Mouse (Mus musculus) limb, embryonic 15.5 days (tissue): Measurements from ENCODE around the gene Tmem63a. TPM values are rescaled to one million over a fixed set of nuclear protein-coding genes. Genes with fewer than 3 reads are reported as not detected.

Source experiments
- ATAC-seq: fragments of 200-750 bp; cut with Nextera tagmentation; 2 replicates; pipeline ENCODE4 v1.8.0; 2017; ENCODE audit warnings: low read depth, moderate TSS enrichment; ENCODE audit not compliant: insufficient number of reproducible peaks, low FRiP score, low TSS enrichment
- H3K27ac ChIP-seq: fragments of 300-500 bp; sonication (generic); 2 replicates; pipeline ENCODE4 v1.5.1; 2015; ENCODE audit warnings: moderate library complexity, mild to moderate bottlenecking, inconsistent platforms
- H3K27me3 ChIP-seq: fragments of 300-500 bp; sonication (generic); 2 replicates; pipeline ENCODE4 v1.6.1; 2015; ENCODE audit warnings: inconsistent platforms
- H3K36me3 ChIP-seq: fragments of 300-500 bp; sonication (generic); 2 replicates; pipeline ENCODE4 v1.6.1; 2015; ENCODE audit warnings: inconsistent platforms
- H3K4me1 ChIP-seq: fragments of 300-500 bp; sonication (generic); 2 replicates; pipeline ENCODE4 v1.6.1; 2015; ENCODE audit warnings: inconsistent platforms
- H3K4me2 ChIP-seq: fragments of 300-500 bp; sonication (generic); 2 replicates; pipeline ENCODE4 v1.6.1; 2015; ENCODE audit warnings: mild to moderate bottlenecking, inconsistent platforms
- H3K4me3 ChIP-seq: fragments of 300-500 bp; sonication (generic); 2 replicates; pipeline ENCODE4 v1.5.1; 2015; ENCODE audit warnings: mild to moderate bottlenecking, inconsistent platforms
- H3K9ac ChIP-seq: fragments of 300-500 bp; sonication (generic); 2 replicates; pipeline ENCODE4 v1.6.1; 2015; ENCODE audit warnings: inconsistent platforms
- H3K9me3 ChIP-seq: fragments of 300-500 bp; sonication (generic); 2 replicates; pipeline ENCODE4 v1.6.1; 2016; ENCODE audit warnings: inconsistent platforms
- WGBS: fragments of 180-500 bp; shearing (Covaris S2); methylation state at CpG from one replicate; pipeline ENCODE4 v1.1.7; 2015; 5-methylcytosine and 5-hydroxymethylcytosine counted together
- polyA plus RNA-seq: library from polyadenylated mRNA; unstranded; fragments of >200 nt; fragmentation: Nextera tagmentation; extraction: Ambion mirVana; gene quantifications from 2 replicates; pipeline ENCODE4 v1.2.1, GENCODE M21; 2015

The Tmem63a gene
- polyA plus RNA-seq, 1 experiment from 2014 or later, result 26.9 TPM

DNA sequence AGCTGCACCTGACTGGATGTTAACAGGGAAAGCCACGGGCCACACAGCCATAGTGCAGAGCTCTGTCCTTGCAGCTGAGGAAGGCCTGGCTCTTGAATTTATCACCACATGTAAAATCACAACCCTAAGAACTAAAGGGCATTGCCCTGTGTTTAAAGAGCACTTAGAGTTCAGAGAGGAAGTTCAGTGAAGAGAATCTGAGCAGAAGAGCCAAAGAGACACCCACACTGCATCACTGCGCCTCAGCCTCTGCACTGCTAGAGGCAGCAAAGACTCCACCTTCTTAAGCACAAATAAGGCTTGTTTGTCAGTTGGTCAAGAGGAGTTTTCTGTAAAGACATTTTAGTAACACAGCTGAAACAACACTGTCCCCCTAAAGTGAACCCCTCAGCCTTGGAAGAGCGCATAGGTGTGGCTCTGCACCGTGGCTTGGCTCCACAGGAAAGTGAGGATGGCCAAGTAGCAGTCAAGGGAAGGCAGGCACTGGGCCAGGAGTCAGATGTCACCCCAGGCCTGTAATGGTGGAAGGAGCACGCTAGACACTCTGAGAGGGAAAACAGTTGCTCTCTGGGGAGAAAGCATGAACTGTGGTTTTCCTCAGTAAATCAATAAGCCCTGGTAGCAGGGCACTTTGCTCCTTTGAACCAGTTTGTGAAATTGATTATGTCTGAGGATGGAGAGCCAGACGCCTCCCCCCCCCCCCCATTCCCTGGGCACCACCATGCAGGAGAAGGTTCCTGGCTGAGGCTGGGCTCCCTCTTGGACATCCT is 72.8 kb downstream of the Tmem63a start:
- ATAC-seq, result no peak
- no peaks in the 10 kb centered on the region for H3K9me3 ChIP-seq
- 0 out of 2 replicates have a peak overlapping the region, but pooled peaks have one; percentile 11 for H3K9ac ChIP-seq
- H3K4me2 ChIP-seq, result no peak overlapping the region
- WGBS, result 57% methylated on average over 6 of the region's 6 CpGs
- no peaks in the 10 kb centered on the region for H3K27me3 ChIP-seq
- peaks cover 38% of the 10 kb centered on the region for H3K4me1 ChIP-seq
- 0 out of 2 replicates have a peak overlapping the region, but pooled peaks have one; percentile 14 for H3K27ac ChIP-seq
- H3K4me3 ChIP-seq, result no peak overlapping the region
- no peaks in the 10 kb centered on the region for H3K36me3 ChIP-seq

DNA sequence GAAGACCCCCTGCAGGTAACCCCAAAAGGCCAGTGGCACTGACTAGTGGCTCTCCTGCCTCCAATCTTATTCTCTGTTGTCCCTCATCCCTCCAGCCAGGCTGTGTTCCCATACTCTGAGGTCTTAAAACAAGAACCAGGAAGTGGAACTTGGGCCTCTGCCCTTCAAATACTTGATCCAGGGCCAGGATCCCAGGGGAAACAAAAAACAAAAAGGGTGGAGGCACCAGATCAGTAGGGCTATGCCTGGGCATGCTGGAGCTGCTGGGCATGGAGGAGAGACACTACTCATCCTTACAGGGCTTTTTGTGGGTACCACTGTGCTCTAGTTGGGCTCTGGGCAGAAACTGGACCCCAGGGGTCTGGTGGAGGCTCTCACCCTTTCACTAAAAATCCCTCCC is 73.4 kb downstream of the Tmem63a start:
- Histone ChIP-seq H3K9me3 (no peaks in the 10 kb centered on the region), H3K9ac (no peak overlapping the region), H3K4me3 (no peak overlapping the region), H3K27ac (no peak overlapping the region), H3K27me3 (no peaks in the 10 kb centered on the region), H3K4me1 (peaks cover 34% of the 10 kb centered on the region), H3K36me3 (no peaks in the 10 kb centered on the region), H3K4me2 (0 out of 2 replicates have a peak overlapping the region, but pooled peaks have one; percentile 4)
- no peak for ATAC-seq

DNA sequence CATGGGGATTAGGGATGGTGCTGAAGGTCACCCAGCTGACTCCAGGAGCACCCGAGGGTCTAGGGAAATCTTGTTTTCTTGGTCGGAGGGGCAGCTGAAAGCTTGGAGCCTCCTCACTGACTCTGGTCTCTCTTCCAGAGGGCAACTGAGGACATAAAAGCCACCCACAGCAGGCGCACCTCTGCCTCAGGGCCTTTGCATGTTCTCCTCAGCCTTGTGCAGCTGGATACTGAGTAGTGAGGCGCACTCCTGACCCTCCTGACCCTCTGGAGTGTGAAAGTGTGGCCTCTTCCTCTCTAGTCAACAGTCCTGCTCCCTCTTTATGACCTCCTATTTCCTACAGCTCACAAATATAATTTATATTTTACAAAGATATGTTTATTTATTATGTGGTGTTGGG is 73.9 kb downstream of the Tmem63a start:
- H3K9me3 ChIP-seq, result no peaks in the 10 kb centered on the region
- WGBS, result 74% methylated on average over 4 of the region's 4 CpGs
- H3K36me3 ChIP-seq, result no peaks in the 10 kb centered on the region
- no peak for ATAC-seq
- H3K4me2 ChIP-seq, result no peak overlapping the region
- H3K9ac ChIP-seq, result no peak overlapping the region
- H3K4me3 ChIP-seq, result no peak overlapping the region
- H3K27me3 ChIP-seq, result no peaks in the 10 kb centered on the region
- 0 out of 2 replicates have a peak overlapping the region, but pooled peaks have one; percentile 28 for H3K27ac ChIP-seq
- H3K4me1 ChIP-seq, result peaks cover 33% of the 10 kb centered on the region

DNA sequence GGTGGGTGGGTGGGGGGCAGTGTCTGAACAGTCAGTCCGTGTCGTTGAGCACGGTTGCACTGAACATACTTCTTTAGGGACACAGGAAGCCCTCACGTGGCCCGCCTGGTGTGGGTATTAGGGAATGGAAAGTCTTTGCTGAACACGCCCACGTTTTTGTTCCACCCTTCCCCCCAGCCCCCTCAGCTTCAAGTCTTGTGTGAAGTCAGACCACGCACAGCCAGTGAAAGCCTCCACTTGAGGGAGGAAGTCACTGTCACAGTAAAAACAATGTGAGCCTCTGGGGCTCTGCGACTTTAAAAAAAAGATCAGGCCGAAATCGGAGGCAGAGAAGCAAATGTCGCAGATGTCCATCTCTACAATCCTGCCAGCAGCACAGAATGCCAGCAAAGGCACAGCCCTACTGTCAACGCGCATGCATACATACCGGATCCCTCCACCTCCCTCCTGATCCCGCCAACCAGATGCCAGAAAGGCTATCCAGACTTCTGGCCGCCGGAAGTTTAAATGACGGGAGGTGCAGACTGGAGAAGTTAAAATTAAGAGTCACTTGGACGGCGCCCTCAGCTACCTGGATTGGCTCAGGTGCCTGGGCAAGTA is 74.5 kb downstream of the Tmem63a start:
- Histone ChIP-seq H3K27ac (peak overlapping the region; percentile 77), H3K27me3 (no peaks in the 10 kb centered on the region), H3K4me1 (peaks cover 33% of the 10 kb centered on the region), H3K4me3 (peak overlapping the region; percentile 51), H3K36me3 (no peaks in the 10 kb centered on the region), H3K9me3 (no peaks in the 10 kb centered on the region), H3K4me2 (peak overlapping the region; percentile 90), H3K9ac (peak overlapping the region; percentile 33; the same call in 1 of the 2 replicates)
- 2% methylated on average over 21 of the region's 21 CpGs for WGBS
- peak; percentile 79; the same call in 1 of the 2 replicates for ATAC-seq

DNA sequence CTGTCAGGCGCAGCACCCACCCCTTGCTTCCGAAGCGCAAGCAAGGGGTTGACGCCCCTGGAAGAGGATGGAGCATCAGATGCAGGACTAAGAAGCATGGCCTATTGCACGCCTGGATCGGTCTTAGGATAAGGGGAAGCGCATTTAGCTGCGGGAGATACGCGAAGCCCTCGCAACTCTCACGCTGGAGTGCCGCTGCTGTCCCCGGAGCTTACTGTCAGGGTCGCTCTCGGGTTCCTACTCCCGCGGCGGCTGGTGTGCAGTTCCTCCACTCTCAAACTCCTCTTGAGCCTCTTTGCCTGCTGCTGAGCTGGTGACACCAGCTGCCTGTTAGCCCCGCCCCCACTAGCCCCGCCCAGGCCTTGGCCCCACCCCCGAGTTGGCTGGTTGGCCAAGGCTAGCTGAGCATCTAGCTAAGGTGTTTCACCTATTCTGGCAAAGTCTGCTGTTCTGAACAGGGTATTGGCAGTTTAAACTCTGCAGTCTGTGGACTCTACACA is 75.1 kb downstream of the Tmem63a start:
- ATAC-seq, result peak; percentile 45; the same call in 1 of the 2 replicates
- Histone ChIP-seq H3K9me3 (no peaks in the 10 kb centered on the region), H3K36me3 (no peaks in the 10 kb centered on the region), H3K9ac (peak overlapping the region; percentile 33; the same call in 1 of the 2 replicates), H3K4me1 (peaks cover 33% of the 10 kb centered on the region), H3K27ac (peak overlapping the region; percentile 77), H3K4me2 (peak overlapping the region; percentile 90), H3K27me3 (no peaks in the 10 kb centered on the region), H3K4me3 (peak overlapping the region; percentile 51)
- WGBS, result under 1% methylated on average over 22 of the region's 22 CpGs

DNA sequence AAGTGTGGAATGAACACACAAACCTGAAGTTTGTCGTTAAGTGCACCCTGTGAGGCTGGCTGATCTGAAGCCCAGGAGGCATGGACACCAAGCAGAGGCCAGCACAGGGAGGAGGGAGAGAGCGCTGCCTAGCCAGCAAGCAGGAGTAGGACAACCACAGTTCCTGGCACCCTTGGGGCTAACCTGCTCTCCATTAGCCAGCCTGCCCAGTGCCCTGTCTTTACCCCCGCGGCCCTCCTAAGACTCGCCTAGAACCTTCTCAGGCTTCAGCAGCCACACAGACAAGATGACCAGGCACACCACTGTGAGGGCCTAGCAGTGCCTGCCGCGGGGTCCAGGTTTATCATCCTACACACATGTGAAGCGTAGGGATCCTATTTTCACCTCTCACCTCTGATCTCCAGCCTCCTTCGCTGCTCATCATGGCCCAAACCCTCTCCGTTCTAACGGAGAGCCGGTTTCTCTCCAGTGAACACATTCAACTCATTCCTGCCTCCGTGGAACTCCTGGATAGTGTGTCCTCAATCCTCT is 75.8 kb downstream of the Tmem63a start:
- Histone ChIP-seq H3K36me3 (no peaks in the 10 kb centered on the region), H3K27me3 (no peaks in the 10 kb centered on the region), H3K27ac (peak overlapping the region; percentile 77; the same call in 1 of the 2 replicates), H3K4me2 (no peak overlapping the region), H3K9ac (no peak overlapping the region), H3K4me1 (peaks cover 33% of the 10 kb centered on the region), H3K9me3 (no peaks in the 10 kb centered on the region), H3K4me3 (no peak overlapping the region)
- WGBS, result 74% methylated on average over 13 of the region's 13 CpGs
- no peak for ATAC-seq

DNA sequence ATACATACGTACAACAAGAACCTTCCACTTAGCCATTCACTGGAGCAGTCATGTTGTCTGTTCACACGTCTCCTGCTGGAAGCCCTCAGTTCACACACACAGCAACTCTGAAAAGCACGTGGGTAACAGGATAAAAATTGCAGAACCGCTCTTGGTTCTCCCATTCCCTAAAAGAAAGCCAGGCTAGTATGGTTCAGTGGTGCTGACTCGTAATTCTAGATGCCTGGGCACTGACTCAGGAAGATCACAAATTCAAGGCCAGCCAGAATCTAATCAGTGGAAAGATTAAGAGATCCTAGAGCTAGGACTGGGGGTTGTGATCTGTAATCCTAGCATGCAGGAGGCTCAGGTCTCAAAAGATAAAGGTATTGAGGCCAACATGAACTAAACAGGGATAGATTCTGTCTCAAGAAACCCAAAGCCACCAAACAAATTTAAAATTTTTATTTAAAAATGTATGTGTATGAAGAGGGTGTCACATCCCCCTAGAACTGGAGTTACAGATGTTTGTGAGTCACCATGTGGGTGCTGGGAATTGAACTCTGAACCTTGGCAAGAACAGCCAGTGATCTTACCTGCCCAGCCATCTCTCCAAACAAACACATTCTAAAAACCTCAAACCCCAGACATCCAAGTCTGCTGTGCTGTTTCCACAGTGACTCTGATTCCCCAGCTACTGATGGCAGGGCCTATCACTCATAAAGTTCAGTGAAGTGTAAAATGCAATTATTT is 78.8 kb downstream of the Tmem63a start, which contains the start of gene Ephx1:
Gene Ephx1, minus strand, starts transcription at position 149 of the 732 bp plus-strand sequence.
- no peak within 1 kb of the TSS for H3K4me2 ChIP-seq
- H3K9me3 ChIP-seq, result no peaks in the 10 kb centered on the region
- no peak within 1 kb of the TSS for H3K9ac ChIP-seq
- H3K27me3 ChIP-seq, result no peaks in the 10 kb centered on the region
- no peak within 1 kb of the TSS for H3K4me3 ChIP-seq
- WGBS, result 52% methylated on average over 5 of the region's 5 CpGs
- no peak within 1 kb of the TSS for H3K27ac ChIP-seq
- H3K4me1 ChIP-seq, result peaks cover 19% of the 10 kb centered on the region
- no peak for ATAC-seq
- no peaks in the 10 kb centered on the region for H3K36me3 ChIP-seq

DNA sequence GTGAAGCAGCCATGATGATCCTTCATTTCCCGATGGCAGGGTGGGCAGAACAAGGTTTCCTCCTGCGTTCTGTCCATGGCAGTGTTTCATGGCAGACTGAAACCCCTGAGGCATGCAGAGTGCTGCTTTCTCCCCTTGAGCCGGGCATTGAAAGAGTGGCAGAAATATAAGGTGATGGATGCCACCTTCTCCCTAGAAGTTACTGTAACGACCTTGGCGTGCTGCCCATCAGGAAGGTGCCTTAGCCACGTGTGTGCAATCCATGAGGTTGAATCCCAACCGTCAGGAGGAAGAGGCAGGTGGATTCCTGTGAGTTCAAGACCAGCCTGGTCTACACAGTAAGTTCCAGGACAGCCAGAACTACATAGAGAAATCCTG is 79.3 kb downstream of the Tmem63a start:
- Histone ChIP-seq H3K9ac (no peak overlapping the region), H3K27ac (no peak overlapping the region), H3K27me3 (no peaks in the 10 kb centered on the region), H3K4me2 (no peak overlapping the region), H3K4me1 (peaks cover 16% of the 10 kb centered on the region), H3K4me3 (no peak overlapping the region), H3K9me3 (no peaks in the 10 kb centered on the region), H3K36me3 (no peaks in the 10 kb centered on the region)
- 64% methylated on average over 7 of the region's 7 CpGs for WGBS
- ATAC-seq, result no peak

DNA sequence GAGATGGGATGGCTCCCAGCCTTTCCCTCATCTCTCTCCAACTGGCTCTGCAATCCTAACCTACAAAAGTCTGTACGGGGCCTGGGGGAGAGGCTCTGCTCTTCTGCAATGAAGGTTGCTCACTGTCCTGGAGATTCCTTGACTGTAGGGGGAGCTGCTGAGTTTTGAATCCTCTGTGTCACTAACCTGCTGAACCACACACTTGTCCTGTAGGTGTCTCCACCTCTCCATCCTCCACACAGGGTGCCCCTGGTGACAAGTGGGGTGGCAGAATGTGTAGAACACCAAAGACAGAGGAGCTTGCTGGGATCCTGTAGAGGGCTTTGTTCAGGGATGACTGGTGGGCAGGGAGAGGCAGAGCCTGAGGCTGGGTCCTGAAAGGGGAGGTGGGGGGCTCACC is 80.1 kb downstream of the Tmem63a start:
- WGBS, result 4% methylated on average over 1 of the region's 1 CpGs
- Histone ChIP-seq H3K4me2 (no peak overlapping the region), H3K4me1 (peaks cover 8% of the 10 kb centered on the region), H3K27me3 (no peaks in the 10 kb centered on the region), H3K9me3 (no peaks in the 10 kb centered on the region), H3K9ac (no peak overlapping the region), H3K36me3 (no peaks in the 10 kb centered on the region), H3K4me3 (no peak overlapping the region), H3K27ac (no peak overlapping the region)
- ATAC-seq, result no peak
